Mouse (Mus musculus): ENCODE measurements at regions not wholly inside any gene's neighbourhood (a gene's known extent, or its start where the extent isn't known, plus 50 kb on each side); places are given as distances from the start of the nearest gene placed in this dataset.

DNA sequence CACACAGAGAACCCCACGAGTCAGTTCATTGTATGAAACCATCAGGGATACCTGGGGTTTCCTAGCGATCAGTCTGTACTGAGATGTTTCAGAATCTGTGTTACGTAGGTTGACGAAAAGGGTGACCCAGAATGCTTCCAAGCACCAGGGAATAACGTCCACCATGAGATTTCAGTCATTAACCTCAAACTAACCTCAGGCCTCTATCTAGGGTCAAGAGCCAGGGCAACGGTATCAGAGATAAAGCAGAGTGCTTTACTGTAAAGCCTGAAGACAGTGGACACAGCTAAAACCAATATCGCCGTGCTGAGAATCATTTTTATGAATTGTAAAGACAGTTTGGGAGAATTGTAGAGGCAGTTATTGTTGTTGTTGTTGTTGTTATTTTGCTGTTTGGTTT, 52.9 kb upstream of the Errfi1 start:
- DNase-seq (ENCODE audit: low spot score in 2 of 2): no peak

DNA sequence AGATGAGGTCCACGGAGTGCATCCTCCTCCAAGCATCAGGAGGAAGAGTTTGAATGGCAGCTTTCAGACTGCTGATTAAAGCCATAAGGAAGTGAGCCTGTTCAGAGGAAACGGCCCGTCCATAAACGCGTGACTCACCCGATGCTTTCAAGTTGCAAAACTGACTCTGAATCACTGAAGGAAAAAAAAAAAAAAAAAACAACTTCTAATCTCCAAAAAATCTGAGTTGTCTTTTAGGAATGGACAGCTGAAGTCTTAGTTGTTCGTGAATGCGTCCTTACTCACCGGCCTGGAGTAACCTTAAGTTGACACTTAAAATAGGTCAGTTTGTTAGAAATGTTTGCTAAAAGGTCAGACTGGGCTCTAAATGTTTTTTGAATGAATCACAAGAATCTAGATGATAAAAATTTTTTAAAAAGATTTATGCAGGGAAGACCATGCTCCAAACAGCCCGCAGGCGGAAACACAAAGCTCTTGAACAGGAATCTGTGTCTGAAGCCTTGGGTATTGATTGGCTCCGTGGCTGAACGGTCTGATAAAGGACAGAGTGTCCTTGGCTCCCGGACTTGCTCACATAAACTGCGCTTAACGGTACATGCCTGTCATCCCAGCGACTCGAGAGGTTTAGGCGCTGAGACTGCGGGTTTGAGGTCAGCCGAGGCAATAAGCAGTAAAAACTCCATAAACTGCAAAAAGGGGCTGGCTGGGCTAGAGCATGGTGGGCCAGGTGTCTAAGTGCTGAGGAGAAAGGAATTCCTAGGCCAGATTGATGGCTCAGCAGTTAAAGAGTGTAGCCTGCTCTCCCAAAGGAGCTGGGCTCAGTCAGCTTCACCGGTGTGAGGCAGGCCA, 53.9 kb upstream of the Errfi1 start:
- DNase-seq (ENCODE audit: low spot score in 2 of 2): peak; percentile 51

DNA sequence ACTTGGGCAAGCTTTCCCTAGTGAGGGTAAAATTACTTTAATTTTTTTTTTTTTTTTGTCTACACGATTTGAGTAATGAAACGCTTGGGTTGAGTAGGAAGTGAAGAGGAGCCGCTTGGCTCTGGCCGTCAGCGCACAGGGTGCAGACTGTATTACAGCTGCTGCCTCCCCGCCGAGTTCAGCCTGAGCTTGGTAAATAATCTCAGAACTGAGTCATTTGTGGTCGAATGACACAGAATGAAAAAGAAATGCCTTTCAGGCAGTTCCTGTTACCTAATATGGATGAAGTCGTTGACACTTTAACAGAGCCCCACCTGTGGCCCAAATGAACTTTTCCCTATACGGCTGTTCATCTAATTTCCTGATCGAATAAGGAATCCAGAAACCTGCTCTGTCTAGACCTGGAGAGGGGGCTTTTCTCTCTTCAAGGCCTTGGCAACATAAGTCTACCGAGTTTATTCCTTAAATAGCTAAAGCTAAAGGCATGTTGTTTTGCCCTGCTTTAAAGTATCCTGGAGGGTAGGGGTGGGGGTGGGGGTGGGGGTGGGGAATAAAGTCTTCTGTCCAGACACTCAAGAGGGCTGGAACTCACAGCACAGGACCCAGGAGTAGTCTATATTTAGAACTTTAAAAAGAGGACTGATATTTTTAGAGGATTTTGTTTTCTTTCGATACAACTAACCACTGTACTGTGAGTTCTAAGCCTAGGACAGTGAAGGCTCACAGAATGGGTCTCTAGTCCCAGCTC, 54.8 kb upstream of the Errfi1 start:
- DNase-seq (ENCODE audit: low spot score in 2 of 2): peak; percentile 65 to 72

DNA sequence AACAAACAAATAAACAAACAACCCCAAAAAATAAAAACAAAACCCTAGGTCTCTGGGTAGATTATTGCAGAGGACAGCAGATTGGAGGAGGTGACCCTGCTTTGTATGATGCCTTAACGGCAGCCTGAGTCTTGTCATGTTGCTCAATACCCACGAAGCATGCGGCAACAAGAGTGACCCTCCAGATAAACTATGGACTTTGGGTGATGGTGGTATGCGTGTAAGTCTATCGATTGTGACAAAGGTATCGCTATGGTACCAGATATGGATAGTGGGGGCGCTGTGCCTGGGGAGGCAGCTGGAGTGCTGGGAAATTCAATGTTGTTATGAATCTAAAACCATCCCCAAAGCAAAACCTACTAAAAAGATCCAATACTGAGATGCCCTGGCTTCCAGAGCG, 55.4 kb upstream of the Errfi1 start:
- no peak for DNase-seq (ENCODE audit: low spot score in 2 of 2)

DNA sequence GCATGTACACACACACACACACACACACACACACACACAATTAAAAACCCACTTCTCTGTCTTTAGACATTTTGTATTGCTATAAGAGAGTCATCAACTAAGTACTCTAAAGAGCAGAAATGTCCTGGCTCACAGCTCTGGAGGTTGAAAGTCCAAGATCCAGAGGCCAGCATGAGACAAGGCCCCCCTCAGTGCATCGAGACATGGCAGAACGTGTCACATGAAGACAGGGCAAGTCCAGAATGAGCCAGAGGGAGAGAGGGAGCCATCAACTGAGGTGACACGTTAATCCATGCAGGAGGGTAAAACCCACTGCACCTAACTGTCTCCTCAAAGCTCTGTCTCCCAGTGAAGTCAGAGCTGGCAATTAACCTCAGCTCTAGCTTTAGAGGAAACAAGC, 56.7 kb upstream of the Errfi1 start:
- no peak for DNase-seq (ENCODE audit: low spot score in 2 of 2)

DNA sequence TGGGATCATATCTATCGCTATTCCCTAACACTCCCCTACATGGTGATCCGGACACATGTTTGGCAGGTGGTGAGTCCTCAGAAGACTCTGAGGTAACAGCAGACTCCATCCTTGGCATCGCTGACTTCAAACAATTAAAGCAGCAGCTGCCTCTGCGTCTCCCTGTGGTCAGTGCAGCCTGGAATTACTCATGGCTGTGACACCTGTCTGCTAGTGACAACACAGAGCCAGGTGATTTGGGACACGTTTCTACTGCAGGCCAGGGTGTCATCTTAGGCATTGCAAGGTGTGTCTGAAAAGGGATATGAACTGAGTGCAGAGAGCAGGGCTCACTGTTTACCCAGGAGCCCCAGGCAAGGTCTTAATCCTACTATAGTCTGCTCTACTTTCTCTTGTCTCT, 58.8 kb upstream of the Errfi1 start:
- no peak for DNase-seq (ENCODE audit: low spot score in 2 of 2)

DNA sequence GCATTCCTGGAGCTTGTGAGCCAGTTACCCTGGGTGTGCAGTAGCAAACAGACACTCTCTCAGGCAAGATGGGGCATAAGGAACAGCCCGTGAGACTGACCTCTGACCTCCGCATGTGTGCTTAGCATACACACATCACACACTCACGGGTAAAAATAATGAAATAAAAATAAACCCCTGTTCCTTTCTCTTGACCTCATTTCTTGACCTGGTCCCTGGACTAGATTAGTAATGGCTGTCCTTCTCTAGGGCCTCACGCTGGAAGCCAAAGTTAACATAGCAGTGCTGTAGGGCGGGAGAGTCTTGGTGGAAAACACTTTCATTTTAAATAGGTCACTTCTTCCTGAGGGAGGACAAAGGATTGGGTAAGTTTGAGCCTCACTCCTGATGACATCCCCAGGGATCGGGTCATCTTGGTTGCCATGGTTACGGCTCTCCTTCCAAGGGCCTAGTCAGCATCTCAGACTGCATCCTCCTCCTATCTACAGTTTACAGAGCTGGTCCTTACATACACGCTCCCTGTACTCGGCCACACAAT, 59.4 kb upstream of the Errfi1 start:
- DNase-seq (ENCODE audit: low spot score in 2 of 2): no peak

DNA sequence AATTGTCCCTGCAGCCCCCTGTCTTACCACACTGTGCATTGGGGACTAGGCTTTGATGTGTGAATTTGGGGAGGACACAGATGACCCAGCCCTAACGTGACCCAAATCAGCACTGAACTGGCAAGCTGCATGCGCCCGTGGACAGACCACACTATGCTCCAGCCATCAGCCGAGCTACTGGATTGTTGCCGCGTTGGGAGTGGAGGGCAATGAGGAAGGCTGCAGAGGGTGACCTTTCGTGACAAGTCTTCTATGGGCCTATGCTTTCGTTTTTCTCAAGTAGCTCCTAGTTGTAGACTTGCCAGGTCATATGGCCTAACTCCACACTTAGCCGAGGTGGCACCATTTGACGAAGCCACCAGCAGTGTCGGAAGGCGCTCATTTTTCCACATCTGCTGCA, 60.6 kb upstream of the Errfi1 start:
- DNase-seq (ENCODE audit: low spot score in 2 of 2): no peak

DNA sequence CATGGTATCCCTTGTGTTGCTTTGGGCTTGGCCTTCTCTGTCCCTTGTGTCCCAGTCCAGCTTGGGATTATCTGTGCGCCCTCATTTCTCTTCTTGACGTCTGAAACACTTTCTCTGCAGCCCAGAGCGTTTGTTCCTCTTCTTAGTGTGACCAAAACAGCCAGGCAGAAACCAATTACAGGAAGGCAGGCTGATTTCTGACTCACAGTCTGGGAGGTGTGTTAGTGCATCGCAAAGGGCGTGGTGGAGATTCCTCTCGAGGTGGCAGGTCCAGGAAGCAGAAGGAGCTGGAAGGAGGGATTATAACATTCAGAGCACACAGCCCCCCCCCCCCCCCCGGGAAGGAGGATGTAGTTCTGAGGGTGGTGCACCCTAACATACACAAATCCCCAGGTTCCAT, 64.6 kb upstream of the Errfi1 start:
- no peak for DNase-seq (ENCODE audit: low spot score in 2 of 2)

DNA sequence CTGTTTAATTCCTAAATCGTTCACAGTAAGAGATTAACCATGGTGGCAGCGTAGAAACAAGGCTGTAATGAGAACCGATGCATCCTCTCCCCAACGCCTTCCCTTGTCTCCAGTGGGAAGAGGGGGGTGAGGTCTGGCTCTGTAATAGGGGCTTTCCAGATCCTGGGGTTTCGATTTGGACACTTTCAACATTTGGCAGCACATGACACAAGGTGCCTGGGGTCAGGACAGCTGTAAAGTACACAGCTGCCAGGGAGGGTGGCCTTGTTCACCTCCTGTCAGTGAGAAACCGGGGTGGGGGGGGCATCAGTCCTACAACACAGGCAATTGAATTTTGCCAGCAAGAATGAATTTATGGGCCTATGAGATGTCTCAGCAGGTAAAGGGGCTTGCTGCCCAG, 66.6 kb upstream of the Errfi1 start:
- DNase-seq (ENCODE audit: low spot score in 2 of 2): no peak

DNA sequence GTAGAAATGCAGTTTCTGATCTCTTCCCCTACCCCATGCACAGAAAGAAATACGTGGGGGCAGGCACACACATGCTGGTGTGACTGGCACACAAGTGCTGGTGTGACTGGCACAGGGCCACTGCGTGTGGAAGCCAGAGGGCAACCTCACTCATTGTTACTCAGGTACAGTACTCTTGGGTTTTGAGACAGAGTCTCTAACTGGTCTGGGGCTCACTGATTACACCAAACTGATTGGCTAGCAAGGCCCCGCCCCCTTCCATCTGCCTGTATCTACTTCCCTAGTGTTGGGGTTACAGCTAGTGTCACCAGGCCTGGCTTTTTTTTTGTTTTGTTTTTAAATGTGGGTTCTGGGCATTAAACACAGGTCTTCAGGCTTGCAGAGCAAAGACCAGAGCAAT, 67.1 kb upstream of the Errfi1 start:
- DNase-seq (ENCODE audit: low spot score in 2 of 2): no peak

DNA sequence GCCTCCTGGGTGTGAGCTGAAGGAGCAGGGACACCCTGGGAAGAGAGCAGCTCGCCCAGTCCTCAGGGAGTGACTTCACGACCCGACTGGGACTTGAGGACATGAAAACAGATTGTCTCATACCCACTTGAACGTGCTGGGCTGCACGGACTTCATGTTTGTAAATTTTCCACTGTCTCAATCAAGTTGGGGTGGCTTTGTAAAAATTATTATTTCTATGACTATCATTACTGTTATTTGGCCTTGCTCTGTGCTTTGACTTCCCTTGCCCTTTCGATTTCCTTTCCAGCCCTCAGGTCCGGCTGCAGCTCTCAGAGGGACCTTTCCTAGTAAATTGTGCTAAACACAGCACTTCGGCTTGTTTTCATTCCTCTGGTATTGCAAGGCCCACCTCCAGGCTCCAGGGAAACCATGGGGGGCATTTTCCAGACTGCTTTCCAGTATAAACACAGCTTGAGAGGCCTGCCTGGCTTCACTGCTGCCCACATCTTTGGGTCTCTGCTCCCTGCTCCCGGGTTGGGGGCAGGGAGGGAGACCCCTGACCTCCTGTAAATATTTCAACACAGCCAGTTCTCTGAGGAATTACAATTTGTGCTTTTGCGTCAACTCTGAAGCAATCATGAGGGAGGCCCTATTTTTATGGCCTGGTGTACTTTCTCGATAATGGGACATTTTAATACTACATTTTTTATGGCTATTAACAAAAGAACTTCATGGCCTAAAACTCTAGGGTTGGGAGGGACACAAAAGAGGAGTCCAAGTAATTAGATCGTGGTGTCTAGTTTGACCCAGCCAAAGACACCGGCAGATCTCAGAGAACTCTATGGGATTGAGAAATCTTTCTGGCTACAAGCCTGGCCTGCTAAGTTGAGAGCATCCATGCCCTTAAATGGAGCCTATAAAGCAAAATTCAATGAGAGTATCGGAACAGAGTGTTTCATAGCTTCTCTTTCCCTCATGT, 68.9 kb upstream of the Errfi1 start:
- no peak for DNase-seq (ENCODE audit: low spot score in 2 of 2)

DNA sequence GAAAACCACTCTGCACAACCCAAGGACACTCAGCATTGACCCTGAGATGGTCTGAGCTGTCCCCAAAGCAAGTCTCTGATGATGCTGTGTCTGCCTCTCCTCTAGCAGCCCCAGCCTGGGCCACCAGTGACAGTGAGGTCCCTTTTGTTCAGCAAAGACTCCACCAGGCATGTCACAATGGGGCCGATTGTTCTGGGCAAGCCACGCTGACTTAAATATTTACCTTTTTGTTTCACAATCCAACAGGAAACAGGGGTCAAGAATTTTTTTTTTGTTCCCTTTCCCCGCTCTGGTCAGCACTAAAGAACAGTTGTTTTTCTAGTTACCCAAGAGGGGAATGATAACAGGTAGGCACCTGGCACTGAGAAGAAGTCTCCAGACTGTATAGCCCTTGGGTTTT, 72.4 kb upstream of the Errfi1 start:
- DNase-seq (ENCODE audit: low spot score in 2 of 2): no peak

DNA sequence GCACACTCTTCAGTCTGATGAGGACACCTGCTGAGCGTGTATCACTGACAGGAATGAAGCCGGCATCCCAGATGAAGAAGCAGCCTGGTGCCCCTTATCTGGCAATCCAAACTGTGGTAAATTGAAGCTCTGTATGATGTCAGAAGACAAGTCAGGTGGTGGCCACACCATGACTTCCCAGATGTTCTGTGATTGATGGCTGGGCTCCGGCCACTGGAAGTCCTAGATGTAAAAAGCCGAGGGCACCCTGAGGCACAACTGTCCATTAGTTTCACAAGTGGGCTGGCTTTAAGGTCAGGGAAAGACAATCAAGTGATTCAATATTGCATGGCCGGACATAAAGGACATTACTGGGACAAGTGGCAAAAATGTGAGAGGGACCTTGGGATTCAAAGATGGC, 74.4 kb upstream of the Errfi1 start:
- no peak for DNase-seq (ENCODE audit: low spot score in 2 of 2)

DNA sequence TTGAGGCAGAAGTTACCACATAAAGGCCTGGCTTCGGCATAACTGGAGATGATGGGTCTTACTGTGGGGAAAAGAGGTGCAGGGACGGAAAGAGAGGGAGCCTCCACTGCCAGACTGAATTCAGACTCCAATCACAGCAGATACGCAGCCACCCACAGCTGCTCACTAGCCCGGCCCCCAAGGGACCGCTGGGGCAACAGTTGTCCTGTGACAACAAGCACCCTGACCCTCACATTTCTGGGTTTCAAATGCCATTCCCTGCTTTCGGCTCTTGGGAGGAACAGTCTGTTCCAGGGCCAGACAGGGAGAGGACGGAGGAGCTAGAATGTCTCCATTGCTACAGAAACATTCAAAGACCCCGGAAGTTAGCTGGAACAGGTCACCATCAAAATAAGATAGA, 75.0 kb upstream of the Errfi1 start:
- no peak for DNase-seq (ENCODE audit: low spot score in 2 of 2)

DNA sequence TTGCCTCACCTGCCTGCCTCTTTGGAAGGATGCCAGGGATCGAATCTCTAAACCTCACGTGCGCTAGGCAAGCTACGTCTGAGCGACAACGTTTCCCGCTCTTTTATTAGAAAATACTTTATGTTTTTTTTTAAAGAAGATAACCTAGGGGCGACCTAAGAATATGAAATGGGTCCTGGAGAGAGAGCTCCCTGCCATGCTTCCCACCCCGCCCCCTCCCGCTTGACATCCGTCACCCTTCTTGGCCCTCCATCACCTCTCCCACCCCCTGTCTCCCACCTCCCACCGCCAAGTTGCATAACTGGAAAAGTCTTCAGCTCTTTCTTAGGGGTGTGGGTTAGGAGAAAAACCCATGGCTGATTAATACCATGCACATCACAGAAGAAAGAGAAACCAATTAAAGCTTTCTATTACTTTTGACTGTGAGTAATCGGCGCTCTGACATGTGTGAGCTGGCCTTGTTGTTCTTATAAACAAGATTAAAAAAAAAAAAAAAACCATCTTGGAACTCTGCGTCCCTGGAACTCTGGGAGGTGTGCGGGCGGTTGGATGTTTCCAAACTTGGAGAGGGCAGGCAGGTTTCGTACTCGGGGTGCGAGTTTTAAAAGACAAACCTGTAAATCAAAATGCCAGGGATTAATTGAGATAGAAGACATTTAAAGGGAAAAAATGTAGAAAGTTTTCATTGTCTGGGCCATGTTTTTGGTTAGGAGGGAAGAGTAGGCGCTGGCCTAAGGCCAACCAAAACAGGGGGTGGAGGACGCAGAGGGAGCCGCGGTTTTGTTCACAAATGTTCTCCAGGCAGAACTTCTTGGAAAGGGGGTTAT, 77.8 kb upstream of the Errfi1 start:
- no peak for DNase-seq (ENCODE audit: low spot score in 2 of 2)

DNA sequence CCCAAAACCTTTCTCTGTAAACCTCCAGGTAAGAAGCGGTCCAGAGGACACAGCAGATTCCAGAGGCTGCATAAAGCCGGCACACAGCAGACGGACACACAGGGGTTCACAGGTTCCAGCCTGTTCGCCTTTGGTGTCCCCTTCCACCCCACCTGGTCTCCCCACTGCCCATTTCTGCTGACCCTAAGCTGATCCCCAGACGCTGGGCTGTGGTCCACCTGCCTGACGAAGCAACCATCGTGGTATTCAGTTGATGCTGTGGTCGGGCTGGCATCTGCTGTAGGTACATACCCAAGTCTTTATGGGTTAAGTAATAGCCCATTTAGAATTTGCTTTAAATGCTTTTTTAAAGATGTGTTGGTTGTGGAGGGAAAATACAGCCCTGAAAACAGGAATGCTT, 78.4 kb upstream of the Errfi1 start:
- no peak for DNase-seq (ENCODE audit: low spot score in 2 of 2)

DNA sequence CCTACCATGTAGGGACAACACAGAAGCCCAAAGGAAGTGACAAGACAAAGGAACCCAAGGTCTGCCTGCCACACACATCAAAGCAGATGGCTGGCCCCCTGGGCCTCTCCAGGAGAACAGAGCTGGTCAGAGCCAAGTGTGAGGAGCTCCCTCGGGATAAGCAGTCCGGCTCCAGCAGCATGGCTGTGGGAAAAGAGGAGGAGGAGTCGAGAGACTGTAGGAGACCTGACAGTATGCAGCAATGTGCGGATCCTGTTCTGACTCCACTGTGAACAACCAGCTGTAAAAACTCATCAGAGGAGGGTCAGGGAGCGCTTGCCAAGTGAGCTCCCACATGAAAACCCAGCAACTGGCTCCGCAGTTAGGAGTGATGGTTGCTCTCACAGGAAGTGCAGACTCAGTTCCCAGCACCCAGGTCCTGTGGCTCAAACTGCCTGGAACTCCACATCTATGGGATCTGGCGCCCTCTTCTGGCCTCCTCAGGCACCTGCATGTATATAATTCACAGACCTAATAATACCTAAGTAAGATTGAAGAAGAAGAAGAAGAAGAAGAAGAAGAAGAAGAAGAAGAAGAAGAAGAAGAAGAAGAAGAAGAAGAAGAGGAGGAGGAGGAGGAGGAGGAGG, 79.3 kb upstream of the Errfi1 start:
- DNase-seq (ENCODE audit: low spot score in 2 of 2): no peak

DNA sequence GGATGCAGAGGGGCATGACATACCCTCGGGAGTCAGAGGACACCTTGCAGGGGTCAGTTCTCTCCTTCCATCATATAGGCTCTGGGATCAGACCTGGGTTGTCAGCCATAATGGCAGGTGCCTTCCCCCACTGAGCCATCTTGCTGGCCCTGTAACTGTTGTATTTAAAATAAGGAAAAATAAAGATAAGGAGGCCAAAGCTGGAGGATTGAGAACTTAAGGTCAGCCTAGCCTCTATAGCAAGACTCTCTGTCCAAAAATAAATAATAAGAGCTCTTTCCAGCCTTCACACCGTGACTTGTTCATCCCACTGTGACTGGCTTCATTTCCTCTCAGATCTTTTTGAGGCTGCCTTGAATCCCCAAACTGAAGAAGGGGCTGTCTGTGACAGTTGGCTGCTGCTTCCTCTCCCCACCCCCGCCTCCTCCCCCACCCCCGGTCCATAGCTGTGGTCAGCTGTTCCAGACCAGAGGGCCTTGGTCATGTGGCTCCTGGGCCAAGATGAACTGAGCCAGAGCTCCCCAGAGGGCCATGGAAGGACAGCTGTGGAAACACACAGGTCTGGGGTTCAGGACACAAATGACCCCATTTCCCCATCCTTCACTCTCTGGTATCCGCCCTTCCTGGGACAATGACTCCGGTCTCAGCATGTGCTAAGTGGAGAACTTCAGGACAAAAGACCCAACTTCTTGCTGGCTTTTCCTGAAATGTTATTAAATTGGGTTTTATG, 81.6 kb upstream of the Errfi1 start:
- no peak for DNase-seq (ENCODE audit: low spot score in 2 of 2)

DNA sequence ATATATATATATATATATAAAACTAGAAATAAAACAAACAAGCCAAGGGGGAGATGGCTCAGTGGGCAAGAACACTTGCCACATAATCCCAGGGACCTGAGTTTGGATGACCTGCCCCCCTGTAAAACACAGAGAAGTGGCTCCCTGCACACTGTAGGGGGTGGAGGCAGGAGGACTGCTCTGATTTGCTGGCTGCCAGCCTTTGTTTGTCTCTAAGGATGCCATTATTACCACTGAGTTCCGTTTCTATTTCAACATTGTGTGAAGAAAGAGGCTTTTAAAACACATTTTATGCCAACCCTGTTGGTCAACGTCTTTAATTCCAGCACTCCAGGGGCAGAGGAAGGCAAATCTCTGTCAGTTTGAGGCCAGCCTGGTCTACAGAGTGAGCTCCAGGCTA, 82.2 kb upstream of the Errfi1 start:
- DNase-seq (ENCODE audit: low spot score in 2 of 2): no peak

All from natural killer cell, adult 2 months (primary cell).